Mouse (Mus musculus) G1E (cell line): ENCODE data around the gene Gse1. TPM values are rescaled to one million over a fixed set of nuclear protein-coding genes. Genes with fewer than 3 reads are reported as not detected.

Source experiments
- ATAC-seq: 2 replicates; pipeline ENCODE4 v1.8.0; 2016; ENCODE audit warnings: mild to moderate bottlenecking; ENCODE audit not compliant: insufficient number of reproducible peaks, poor library complexity, low FRiP score, severe bottlenecking; ENCODE audit errors: extremely low read depth
- DNase-seq: peaks from one replicate; pipeline ENCODE4 v3.0.0; 2012; ENCODE audit warnings: low spot score
- H3K27me3 ChIP-seq: 2 replicates; pipeline ENCODE4 v1.6.1; 2012; ENCODE audit warnings: mild to moderate bottlenecking, low read length, inconsistent platforms; ENCODE audit not compliant: insufficient read depth
- H3K36me3 ChIP-seq: replicated peaks from 2 replicates; pipeline ENCODE3; 2012; ENCODE audit warnings: mild to moderate bottlenecking, inconsistent platforms
- H3K4me1 ChIP-seq: 2 replicates; pipeline ENCODE4 v1.6.1; 2012; ENCODE audit warnings: low read depth, low read length, inconsistent platforms, mixed read lengths; ENCODE audit not compliant: insufficient read depth
- H3K4me3 ChIP-seq: 2 replicates; pipeline ENCODE4 v1.5.1; 2012; ENCODE audit warnings: low read depth, mild to moderate bottlenecking, inconsistent platforms, low read length, moderate library complexity, mixed read lengths
- H3K9me3 ChIP-seq: replicated peaks from 2 replicates; pipeline ENCODE4 v1.6.1; 2012; ENCODE audit warnings: inconsistent platforms
- CTCF ChIP-seq: IDR thresholded peaks from 2 replicates; pipeline ENCODE4 v1.5.1; 2012; ENCODE audit warnings: low read depth, low read length, inconsistent platforms, mixed read lengths
- GATA1 ChIP-seq: IDR thresholded peaks from 2 replicates; pipeline ENCODE4 v1.6.1; 2012; ENCODE audit warnings: borderline replicate concordance, low read length, inconsistent platforms, mixed read lengths
- GATA2 ChIP-seq: IDR thresholded peaks from 2 replicates; pipeline ENCODE4 v1.6.1; 2012; ENCODE audit warnings: low read depth, low read length, inconsistent platforms, borderline replicate concordance
- POLR2AphosphoS5 ChIP-seq: IDR thresholded peaks from 2 replicates; pipeline ENCODE4 v1.6.1; 2012; ENCODE audit warnings: low read depth, low read length, inconsistent platforms; ENCODE audit not compliant: insufficient replicate concordance
- TAL1 ChIP-seq: conservative IDR thresholded peaks from 2 replicates; pipeline ENCODE4 v1.6.1; 2012; ENCODE audit warnings: low read depth, low read length, inconsistent platforms, mixed read lengths
- polyA plus RNA-seq: library from polyadenylated mRNA; stranded (reverse); fragments of >175 nt; gene quantifications from 2 replicates; pipeline ENCODE4 v1.2.3, GENCODE M21; 2012
- total RNA-seq, 2 experiments: library from RNA; stranded (forward) in 1 of 2; stranded (reverse) in 1 of 2; fragments of 200-1000 nt in 1 of 2; fragments of >200 nt in 1 of 2; fragmentation: Nextera tagmentation in 1 of 2; gene quantifications; 2 replicates each; pipeline ENCODE4 v1.2.3; 2014 to 2017

Gse1 gene
- total and polyA plus RNA-seq, 3 experiments, result 6.3 to 106 (median 48.4) TPM

- Histone ChIP-seq H3K9me3 (peaks cover 6% of the 10 kb centered on the region), H3K27me3 (peaks cover 34% of the 10 kb centered on the region; the same call in 1 of the 2 replicates), H3K4me1 (no peaks in the 10 kb centered on the region), H3K4me3 (no peak overlapping the region), H3K36me3 (no peaks in the 10 kb centered on the region)
- ATAC-seq, result no peak
- TF ChIP-seq TAL1, result no peak
- TF ChIP-seq GATA2, result no peak
- no peak for TF ChIP-seq POLR2AphosphoS5
- no peak for TF ChIP-seq GATA1
- no peak for TF ChIP-seq CTCF
- no peak for DNase-seq
Observed at GRCm38 (mm10) chr8:120279418-120279817, 51.2 kb downstream of the Gse1 start.

- Histone ChIP-seq H3K36me3 (no peaks in the 10 kb centered on the region), H3K4me3 (no peak overlapping the region), H3K9me3 (peaks cover 2% of the 10 kb centered on the region), H3K4me1 (no peaks in the 10 kb centered on the region), H3K27me3 (peaks cover 36% of the 10 kb centered on the region; the same call in 1 of the 2 replicates)
- TF ChIP-seq POLR2AphosphoS5 (no peak), GATA2 (no peak), TAL1 (no peak), CTCF (peak; percentile 83)
- no peak for ATAC-seq
- peak; percentile 48 for DNase-seq
Observed at GRCm38 (mm10) chr8:120281487-120281886, 53.2 kb downstream of the Gse1 start.

- ATAC-seq (no peak), DNase-seq (no peak)
- no peaks in the 10 kb centered on the region for H3K9me3 ChIP-seq
- no peaks in the 10 kb centered on the region for H3K36me3 ChIP-seq
- no peaks in the 10 kb centered on the region for H3K4me1 ChIP-seq
- TF ChIP-seq POLR2AphosphoS5, result no peak
- TF ChIP-seq GATA2, result no peak
- no peak for TF ChIP-seq GATA1
- no peak for TF ChIP-seq CTCF
- TF ChIP-seq TAL1, result no peak
- H3K4me3 ChIP-seq, result no peak overlapping the region
- H3K27me3 ChIP-seq, result peaks cover 35% of the 10 kb centered on the region; the same call in 1 of the 2 replicates
Observed at GRCm38 (mm10) chr8:120282465-120282864, 54.2 kb downstream of the Gse1 start.

GRCm38 (mm10) chr8:120284265-120284664 lies 56.0 kb downstream of the Gse1 start:
- Histone ChIP-seq H3K27me3 (peaks cover 39% of the 10 kb centered on the region; the same call in 1 of the 2 replicates), H3K36me3 (no peaks in the 10 kb centered on the region), H3K4me3 (no peak overlapping the region), H3K9me3 (no peaks in the 10 kb centered on the region), H3K4me1 (no peaks in the 10 kb centered on the region)
- ATAC-seq, result no peak
- DNase-seq, result no peak
- TF ChIP-seq TAL1 (no peak), CTCF (no peak), GATA1 (no peak), GATA2 (no peak), POLR2AphosphoS5 (no peak)

GRCm38 (mm10) chr8:120285033-120285432 lies 56.8 kb downstream of the Gse1 start:
- Histone ChIP-seq H3K27me3 (peaks cover 45% of the 10 kb centered on the region; the same call in 1 of the 2 replicates), H3K36me3 (no peaks in the 10 kb centered on the region), H3K9me3 (no peaks in the 10 kb centered on the region), H3K4me1 (no peaks in the 10 kb centered on the region), H3K4me3 (no peak overlapping the region)
- TF ChIP-seq POLR2AphosphoS5, result no peak
- TF ChIP-seq GATA2, result no peak
- TF ChIP-seq TAL1, result no peak
- no peak for TF ChIP-seq CTCF
- TF ChIP-seq GATA1, result no peak
- ATAC-seq, result no peak
- no peak for DNase-seq

GRCm38 (mm10) chr8:120285878-120286277 lies 57.6 kb downstream of the Gse1 start:
- DNase-seq, result no peak
- TF ChIP-seq TAL1, result no peak
- no peak for TF ChIP-seq CTCF
- TF ChIP-seq POLR2AphosphoS5, result no peak
- TF ChIP-seq GATA2, result no peak
- no peak for TF ChIP-seq GATA1
- no peaks in the 10 kb centered on the region for H3K4me1 ChIP-seq

More at GRCm38 (mm10) chr8:120285878-120286277, 57.6 kb downstream of the Gse1 start:
- Histone ChIP-seq H3K9me3 (no peaks in the 10 kb centered on the region), H3K27me3 (peaks cover 41% of the 10 kb centered on the region; the same call in 1 of the 2 replicates), H3K4me3 (no peak overlapping the region), H3K36me3 (no peaks in the 10 kb centered on the region)
- no peak for ATAC-seq
